Mouse (Mus musculus): ENCODE data around the gene Psapl1.
"Not testable (repeated sequence)": the region's sequence is repeated elsewhere in the genome, so short reads cannot be mapped to it uniquely, and the experiment has no call there.

The Psapl1 gene

GRCm38 (mm10) chr5:36205397-36205796 is 1.6 kb downstream of the Psapl1 start:
- no peak for DNase-seq (ENCODE audit: low spot score)

DNA sequence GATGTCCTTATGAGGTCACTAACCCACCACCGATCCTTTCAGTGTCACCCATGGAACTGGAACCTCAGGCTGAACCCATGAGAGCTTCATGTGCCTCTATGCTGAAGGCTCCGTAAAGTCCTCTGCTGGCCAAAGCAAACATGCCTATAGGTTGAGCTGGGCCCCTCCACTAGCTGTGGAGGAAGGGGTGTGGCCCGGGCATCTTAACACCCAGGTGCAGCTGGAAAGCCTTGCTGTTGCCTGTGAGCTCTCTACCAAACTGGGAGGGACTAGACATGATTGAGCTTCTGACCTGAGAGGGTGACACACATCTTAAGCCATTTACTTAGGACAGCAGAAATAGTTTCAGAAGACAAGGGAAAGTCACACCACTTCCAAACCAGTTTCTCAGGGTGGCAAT is 5.0 kb downstream of the Psapl1 start:
- no peak for DNase-seq (ENCODE audit: low spot score)

DNA sequence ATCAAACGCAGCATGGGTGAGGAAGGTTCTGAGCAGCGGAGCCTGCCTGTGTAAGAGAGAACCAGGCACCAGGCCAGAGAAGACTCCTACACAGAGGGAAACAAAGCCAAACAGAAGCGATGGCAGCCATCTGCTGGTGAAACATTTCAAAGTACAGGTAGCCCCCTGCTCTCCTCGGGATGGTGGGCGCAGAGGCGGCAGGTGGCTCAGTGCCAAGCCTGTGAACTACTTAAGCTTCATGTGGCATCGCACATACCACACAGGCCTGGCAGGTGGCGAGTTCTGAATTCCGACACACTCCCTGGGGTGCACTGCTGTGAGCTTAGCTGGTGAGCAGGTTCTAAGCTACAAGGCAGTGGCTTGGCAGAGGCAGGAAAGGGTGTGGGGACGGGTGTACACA is 9.5 kb downstream of the Psapl1 start:
- peak; percentile 60 for DNase-seq (ENCODE audit: low spot score)

- no peak for DNase-seq (ENCODE audit: low spot score)
Observed at GRCm38 (mm10) chr5:36220105-36220504, 16.3 kb downstream of the Psapl1 start.

DNA sequence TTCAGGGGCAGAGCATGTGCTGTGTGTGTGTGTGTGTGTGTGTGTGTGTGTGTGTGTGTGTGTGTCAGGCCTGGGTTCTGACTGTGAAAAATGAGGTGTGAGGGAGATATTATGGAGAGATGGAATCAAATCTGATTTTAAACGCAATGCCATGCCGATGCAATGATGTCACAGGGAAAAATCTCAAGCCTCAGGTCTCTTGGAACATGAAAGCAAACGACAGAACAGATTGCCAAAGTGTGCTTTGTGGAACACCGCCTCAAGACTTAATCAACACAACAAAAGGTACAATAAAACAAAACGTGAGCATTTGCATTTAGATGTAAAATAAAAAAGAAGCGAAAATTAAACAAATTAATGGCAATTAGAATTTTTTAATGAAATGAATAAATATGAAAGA is 16.8 kb downstream of the Psapl1 start:
- DNase-seq (ENCODE audit: low spot score): no peak

DNA sequence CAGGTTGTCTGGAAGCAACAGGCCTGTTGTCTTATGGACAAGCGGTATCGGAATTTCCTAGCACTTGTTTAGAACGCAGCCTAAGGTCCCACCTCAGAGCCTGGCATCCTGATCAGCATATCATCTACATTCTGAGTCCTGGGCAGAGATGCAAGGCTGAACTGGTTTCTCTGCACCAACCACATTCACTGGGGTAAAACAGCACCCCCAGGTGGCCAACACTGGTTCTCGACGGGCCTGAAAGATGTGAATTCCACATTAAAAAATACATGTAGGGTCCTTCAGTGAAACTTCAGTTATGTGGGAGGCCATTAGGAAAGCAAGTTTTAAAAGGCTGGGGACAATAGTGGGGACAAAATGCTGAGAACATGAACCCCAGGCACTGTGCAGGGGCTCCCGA is 20.0 kb downstream of the Psapl1 start:
- DNase-seq (ENCODE audit: low spot score): peak; percentile 84

DNA sequence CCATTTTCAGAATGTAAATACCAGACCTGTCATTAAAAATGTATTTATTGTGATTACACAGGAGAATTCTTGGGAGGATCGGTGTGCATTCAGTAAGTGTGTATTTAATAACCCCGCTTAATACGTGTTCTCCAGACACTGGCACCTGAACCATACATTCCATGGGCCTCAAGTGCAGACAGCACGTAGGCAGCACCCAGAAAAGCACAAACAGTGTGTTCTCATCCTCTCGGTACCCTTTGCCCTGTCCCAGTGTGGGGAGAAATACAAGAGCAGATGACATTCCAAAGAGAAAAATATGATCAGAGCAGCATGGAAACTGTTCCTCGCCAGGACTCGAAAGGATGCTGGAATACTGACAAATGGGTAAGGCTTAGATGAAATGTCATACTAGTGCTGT is 22.0 kb downstream of the Psapl1 start:
- no peak for DNase-seq (ENCODE audit: low spot score)

DNA sequence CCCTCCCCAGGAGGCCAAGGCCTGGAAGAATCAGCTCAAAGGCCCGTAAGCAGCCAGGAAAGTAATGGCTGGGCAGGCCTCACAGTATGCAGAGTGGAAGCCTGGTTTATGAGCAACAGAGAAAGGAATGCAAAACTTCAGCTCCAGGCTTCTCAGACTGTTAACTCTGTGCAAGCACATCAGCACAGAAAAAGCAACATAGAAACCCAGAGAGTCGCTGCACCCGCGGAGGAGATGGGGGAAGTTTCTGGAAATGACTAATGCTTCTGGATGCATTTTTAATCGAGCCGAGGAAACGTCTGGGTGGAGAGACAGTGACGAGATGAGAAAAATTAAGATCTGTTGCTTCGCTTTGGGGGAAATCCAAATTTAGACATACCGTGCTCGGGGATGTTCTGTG is 22.5 kb downstream of the Psapl1 start:
- DNase-seq (ENCODE audit: low spot score): no peak

- no peak for DNase-seq (ENCODE audit: low spot score)
Observed at GRCm38 (mm10) chr5:36228405-36229370, 24.9 kb downstream of the Psapl1 start.

- no peak for DNase-seq (ENCODE audit: low spot score)
Observed at GRCm38 (mm10) chr5:36230301-36230780, 26.5 kb downstream of the Psapl1 start.

GRCm38 (mm10) chr5:36237526-36237925 is 33.7 kb downstream of the Psapl1 start:
- DNase-seq (ENCODE audit: low spot score): not testable (repeated sequence)

GRCm38 (mm10) chr5:36248022-36248421 is 44.2 kb downstream of the Psapl1 start:
- DNase-seq (ENCODE audit: low spot score): no peak

GRCm38 (mm10) chr5:36252746-36253504 is 49.1 kb downstream of the Psapl1 start:
- DNase-seq (ENCODE audit: low spot score): no peak

DNA sequence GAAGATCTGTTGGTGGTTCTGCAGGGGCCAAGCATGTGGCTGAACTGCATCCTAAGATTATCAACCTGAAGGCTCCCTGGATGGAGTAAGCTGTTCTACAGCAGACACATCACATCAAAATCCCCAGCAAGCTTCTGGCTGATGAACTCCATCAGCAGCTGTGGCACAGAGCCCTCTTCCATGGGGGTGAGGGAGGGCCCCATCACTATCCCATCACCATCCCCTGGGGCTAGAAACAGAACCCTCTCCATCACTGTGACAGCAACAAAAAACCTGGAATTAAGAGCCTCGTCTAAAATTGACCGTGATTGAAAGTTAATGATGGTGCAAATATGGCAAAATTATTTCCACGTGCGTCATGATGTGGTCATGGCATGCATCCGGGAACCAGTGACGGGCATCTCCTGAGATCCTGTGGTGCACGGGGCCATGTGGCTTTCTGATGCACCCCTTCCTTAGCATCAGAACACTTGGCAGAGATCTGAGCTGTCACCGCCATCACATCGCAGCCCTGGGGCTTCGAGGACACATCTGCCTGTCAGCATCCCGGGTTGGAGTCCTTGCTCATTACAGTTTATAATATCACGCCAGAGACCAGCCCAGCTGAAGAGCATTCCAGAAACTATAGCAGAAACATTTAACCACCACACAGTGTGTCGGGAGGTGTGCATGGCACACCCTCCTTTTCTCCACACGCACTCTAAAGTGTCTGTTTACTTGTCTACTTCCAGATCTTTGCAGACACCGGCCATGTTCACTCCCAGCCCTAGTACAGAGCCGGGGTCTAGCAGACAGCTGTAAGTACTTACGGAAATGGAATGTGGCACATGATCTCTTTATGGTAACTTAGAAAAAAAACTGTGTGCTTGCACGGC is 51.1 kb downstream of the Psapl1 start:
- no peak for DNase-seq (ENCODE audit: low spot score)
